Mouse (Mus musculus) kidney, postnatal 4 days (tissue): ENCODE data around the gene Syt16.

Source experiments
- DNase-seq, 2 experiments: peaks; one replicate each; pipeline ENCODE4 v3.0.0; 2021; ENCODE audit warnings: mixed read lengths in 2 of 2

Syt16 gene

DNA sequence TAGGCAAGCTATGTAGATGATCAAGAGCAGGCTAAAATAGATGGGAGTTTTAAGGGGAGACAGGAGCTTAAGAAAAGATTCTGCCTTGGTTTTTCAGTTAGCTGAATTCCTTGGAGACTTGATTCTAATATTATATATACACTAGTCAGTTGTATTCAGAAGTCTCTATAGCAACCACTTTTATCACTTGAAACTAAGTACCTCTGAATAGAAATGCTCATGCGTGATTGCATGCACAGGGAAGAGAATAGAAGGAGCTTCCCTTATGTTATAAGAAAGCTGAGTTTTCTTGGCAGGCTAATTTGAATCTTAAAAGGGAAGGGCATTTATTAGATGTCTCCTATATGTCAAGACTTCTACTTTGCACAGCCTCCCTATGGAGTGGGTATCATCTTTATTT is 235.4 kb downstream of the Syt16 start:
- no peak for DNase-seq

DNA sequence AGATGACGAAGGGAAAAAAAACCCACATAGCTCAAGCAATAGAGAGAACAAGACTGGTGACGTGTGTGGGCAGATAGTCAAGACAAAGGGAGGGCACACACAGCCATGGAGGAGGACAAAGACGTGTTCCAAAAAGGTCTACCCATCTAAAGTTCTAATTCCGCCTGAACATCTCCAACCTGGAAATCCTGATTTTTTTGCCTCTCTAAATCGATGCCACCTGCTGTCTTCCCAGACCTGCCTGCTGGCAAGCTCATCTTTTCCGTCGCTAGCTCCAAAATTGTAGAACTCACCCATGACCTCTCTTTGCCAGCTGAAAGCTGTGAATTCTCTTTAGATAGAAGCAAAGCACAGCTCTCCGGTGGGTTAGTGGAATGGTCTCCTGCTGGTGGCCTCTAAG is 238.7 kb downstream of the Syt16 start:
- DNase-seq = no peak

- DNase-seq = peak in 1 of 2 experiments; percentile 7
Measured at GRCm38 (mm10) chr12:74238056-74238455, 240.6 kb downstream of the Syt16 start.

DNA sequence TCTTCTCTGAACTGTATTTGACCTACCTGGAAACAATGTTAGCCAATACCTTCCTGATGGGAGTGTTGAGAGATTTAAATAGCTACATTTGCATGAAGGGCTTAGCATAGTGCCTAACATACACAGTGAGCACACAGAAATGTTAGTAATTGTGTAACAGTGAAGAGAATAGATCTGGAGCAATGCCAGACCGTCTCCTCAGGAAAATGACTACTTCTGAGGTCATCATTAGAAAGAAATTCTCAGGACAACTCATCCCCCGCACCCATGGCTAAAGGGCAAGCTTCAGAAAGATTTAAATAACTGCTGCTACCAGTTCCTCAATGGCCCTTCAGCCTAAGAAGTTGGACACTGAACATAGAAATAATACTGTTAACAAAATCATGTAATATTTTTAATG is 241.3 kb downstream of the Syt16 start:
- DNase-seq = no peak

DNA sequence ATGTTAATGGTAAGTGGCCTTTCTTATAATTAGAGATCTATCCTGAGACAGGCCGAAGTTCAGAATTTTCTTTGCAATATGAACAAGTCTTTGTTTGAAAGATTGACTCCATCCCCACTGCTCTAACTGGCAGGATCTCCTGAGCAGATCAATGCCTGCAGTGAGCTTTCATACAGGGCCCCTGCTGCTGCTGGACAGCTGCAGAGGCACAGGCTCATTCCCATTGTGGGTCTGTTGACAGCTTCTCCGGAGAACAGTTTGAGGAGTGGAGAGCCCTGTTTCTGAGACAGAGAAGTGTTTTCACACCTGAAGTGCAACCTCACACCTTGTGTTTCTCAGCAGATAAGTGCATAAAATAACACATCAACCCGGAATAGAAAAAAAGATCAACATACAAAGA is 267.4 kb downstream of the Syt16 start:
- DNase-seq = no peak

GRCm38 (mm10) chr12:74267049-74267448 is 269.6 kb downstream of the Syt16 start:
- DNase-seq = no peak

- no peak for DNase-seq
Measured at GRCm38 (mm10) chr12:74268644-74269285, 271.3 kb downstream of the Syt16 start.

- DNase-seq = no peak
Measured at GRCm38 (mm10) chr12:74272545-74272944, 275.1 kb downstream of the Syt16 start.

DNA sequence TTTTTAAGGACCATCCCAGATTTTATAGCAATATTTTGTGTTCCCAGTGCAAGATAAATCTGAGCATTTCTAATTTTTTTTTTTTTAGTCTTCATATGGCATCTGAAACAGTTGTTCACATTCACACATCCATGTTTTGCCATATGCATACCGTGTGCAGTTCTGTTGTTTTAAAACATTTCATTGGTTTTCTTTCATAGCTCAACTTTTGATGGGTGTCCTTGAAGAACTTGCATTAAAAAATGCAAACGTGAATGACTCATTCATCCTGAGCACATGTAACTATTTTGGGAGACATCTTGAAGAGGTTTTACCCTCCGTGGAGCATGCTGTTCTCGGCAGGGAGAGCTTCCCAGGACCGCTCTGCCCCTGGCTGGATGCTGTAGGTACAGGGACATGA is 279.8 kb downstream of the Syt16 start:
- DNase-seq = no peak

DNA sequence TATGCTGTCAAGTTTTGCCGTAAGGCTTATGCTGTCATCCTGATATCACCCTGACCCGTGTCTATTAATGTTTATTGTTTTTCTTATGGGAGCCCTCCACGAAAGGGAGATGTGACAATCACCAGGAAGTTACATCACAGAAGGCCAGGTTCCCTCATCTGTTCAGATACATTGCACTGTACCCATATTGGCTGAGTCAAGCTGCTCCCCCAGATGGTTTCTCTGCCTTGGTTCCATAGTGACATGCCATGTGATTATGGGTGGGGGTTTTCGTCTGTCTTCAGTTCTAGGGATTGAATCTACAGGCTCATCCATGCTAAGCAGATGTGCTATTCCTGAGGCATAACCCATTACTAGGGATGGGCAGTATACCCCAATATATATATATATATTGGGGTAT is 283.9 kb downstream of the Syt16 start:
- no peak for DNase-seq

- no peak for DNase-seq
Measured at GRCm38 (mm10) chr12:74282846-74283245, 285.4 kb downstream of the Syt16 start.

DNA sequence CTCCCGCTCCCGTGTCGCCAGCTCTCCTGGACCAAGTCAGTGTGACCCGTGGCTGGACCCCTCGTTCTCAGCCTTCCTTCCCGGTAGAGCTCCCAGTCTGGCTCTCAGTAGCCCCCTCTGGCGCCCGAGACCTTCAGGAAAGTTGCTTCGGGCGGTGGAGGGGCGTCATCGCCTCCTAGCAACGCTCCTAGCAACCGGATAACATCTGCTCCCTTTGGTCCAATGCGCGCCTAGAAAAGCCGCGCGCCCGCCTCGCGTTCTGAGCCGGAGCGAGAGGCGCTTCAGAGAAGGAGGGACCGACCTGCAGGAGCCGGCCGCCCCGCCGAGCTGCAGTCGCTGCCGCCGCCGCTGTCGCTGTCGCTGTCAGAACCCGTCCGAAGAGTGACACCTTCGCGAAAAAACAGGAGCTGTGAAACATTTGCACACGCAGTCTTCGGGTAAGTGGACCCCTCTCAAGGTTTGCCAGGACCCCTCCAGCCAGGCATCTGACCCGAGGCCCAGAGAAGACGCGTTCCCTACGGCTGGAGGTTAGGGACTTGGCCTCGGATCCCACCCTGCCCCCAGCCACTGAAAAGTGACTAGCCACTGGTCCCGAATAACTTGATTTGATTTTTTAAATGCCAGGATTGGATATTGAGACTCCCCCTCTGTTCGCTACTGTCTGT is 286.7 kb downstream of the Syt16 start:
- DNase-seq = peak; percentile 90 to 93

DNA sequence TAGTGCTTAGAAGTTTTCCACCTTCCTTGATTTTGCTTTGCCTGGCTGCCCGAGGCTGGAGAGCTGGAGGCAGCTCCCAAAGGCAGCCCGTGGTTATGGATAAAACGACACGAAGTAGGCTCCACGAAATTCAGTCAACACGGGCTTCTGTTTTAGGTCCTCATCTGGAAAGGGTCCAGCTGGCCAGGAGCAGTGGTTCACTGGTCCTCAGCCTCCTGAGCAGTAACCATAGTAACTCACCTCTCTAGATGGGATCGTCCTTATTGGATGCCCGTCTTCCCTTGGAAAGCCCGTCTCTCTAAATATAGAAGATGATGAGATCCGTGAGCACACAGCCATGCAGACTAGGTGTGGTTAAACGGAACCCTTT is 287.2 kb downstream of the Syt16 start:
- no peak for DNase-seq

DNA sequence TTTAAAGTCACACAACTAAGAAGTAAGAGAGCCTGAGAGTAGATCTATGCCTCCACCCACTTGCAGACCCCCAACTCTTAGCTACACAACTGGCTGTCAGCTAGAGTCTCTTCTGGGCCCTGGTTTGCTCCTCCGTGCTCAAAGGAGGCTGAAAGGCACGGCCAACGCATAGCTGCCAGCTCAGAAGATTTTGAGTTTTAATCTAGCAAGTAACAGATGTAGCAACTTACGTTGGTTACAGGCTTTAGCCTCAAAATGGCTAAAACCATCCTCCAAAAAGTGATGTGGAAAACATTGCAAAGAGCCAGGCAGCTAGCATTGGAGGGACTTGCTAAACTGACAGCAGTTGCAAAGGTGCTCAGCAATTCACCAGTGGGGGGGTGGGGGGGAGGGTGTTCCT is 293.5 kb downstream of the Syt16 start:
- DNase-seq = no peak

DNA sequence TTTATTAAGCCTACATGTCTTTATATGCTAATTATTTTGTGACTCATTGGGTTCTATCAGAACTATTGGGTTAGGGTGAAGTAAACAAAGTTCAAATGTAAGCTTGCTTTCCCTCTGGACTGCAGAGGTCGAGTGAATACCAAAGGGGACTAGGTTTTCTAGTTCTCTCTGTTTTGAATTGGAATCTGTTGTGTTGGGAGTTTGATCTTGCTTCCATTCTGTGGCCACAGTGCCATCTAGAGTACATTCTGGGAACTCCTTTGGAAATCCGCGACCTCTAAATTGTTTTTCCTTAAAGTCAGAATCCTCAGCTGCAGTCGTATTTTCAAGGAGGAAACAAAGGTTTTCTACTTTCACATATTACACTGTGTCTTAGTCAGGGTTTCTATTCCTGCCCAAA is 296.2 kb downstream of the Syt16 start:
- DNase-seq = peak; percentile 54 to 59

- no peak for DNase-seq
Measured at GRCm38 (mm10) chr12:74296374-74296773, 298.9 kb downstream of the Syt16 start.

GRCm38 (mm10) chr12:74301559-74301958 is 304.1 kb downstream of the Syt16 start:
- peak; percentile 11 to 13 for DNase-seq

DNA sequence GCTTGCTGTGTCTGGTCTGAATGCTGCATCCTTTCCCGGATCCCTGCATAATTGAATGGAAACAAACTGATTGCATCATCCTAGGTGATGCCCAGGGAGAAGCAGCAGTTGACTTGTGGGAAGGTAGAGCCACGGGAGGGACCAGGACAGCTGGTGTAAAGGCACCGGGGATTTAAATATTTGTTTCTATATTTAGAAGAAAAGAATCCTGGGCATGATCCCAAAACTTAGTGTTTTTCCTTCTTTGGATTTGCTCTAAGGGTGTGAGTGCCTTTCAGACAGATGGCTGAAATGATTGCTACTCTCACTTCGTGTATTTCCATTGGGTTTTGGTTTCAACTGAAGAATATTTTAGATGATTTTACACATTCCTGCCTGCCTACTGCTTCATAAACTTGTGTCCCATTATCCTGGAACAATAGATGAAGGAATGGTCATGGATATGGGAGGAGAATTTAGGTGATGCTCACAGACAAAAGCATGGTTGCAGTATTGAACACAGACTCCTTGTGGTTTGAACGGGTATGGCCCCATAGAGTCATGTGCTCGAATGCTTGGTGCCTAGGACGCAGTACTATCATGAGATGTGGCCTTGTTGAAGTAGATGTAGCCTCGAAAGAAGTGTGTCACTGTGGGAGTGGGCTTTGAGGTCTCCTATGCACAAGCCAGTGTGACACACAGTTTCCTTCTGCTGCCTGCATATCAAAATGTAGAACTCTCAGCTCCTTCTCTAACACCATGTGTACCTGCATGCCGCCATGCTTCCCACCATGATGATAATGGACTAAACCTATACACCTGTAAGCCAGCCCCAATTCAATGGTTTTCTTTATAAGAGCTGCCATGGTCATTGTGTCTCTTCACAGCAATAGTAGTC is 306.2 kb downstream of the Syt16 start:
- DNase-seq = no peak

DNA sequence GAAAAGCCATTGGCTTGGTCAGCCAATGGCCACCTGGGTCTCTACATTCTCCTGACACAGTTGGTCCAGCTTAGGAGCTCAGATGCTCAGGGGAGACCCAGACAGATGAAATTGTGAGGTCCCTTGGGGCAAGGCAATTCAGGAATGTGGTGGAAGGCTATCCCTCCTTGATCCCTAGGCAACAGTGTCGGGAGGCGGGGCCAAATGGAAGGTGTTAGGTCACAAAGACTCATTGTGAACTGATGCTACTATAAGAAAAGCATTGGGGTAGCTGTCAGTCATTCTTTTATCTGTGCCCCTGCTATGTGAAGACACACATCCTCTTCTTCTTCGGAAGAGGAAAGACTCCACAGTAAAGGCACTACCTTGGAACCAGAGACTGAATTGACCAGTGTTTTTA is 315.1 kb downstream of the Syt16 start:
- no peak for DNase-seq

DNA sequence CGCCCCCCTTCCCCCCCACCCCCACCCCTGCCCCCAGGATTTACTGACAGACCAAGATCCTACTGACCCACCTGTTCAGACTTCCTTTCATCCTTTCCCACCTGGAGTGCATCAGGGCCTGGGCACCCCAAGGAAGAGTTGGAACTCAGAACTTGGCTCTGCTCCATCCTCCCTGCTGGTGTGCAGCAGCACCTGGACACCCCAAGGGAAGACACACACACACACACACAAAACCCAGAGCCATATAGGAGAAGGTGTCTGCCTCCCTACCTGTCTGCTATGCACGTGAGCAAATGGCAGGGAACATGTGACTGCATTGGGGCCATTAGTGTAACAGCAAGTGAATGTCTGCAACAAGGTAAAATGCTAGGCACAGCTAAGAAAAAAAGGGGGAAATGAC is 317.8 kb downstream of the Syt16 start:
- no peak for DNase-seq

- peak in 1 of 2 experiments; percentile 8 for DNase-seq
Measured at GRCm38 (mm10) chr12:74316344-74316973, 319.0 kb downstream of the Syt16 start, which contains the start of gene Gm11042. Gm11042 (minus strand) TSS chr12:74316394.

DNA sequence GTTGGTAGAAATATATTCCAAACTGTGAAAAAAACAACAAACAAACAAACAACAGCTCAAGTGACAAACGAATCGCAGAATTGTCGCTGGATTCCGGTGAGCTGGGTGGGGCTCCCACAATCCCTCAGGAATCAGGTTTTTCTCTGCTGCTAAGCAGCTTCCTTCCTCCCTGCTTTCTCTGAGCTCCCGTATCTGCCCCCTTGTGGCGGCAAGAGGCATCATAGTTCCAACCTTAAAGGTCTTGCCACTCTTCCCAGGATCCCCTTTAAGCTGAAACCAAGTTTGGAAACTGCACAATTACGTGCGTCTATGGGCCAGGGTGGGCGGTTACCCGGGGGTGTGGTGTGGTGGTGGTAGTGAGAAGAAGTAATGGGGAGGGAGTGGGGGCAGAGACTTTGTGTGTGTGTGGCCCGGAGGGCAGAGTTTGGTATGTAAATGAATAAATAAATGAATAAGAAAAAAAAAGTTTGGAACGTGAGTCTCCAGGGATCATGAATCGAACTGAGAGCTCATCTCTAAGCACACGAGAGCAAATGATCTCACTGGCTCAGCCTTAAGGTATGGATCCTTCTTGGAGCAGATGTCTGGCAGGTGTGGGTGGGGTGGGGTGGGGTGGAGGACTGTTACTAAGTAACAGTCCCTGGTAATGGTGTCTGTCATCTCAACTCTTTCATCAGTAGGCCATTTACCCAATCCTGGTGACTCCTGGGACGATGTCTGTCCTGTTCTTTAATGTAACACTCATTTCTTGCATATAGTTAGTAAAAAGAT is 319.7 kb downstream of the Syt16 start:
- peak; percentile 82 to 88 for DNase-seq
